ENCODE assay signal across 11 mouse cellular contexts in the genomic region with DNA sequence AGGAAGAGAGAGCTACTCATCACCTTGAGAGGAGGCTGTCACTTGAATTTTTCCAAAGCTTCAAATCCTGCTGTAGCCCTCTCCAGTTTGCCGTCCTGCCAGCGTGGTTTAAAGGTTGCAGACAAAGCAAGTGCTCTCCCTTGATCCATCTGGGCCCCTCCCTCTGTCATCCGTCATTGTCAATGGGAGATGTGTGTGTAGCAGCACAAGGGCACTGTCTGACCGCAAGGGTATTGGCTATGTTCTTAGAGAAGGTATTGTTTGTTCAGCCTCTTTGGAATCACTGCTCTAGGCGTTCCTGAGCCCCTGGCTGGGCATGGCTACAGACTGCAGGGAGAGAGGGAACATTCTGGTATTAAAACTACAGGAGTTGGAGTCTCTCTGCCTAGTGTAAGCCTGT.
DNase-seq lines count a peak whose midpoint lies in the region; ATAC-seq and TF ChIP-seq lines count a peak whose summit lies in the region.
"Had no signal": no experiment of that assay in that cellular context is flagged by ENCODE, and none has a peak within 500 bp of the region (broad histone marks: within the 10 kb centered on the region; RNA-seq: fewer than 3 reads in every experiment).

No protein-coding gene starts in this region.

- H3K27me3 ChIP-seq in kidney, embryonic 14.5 days (ENCODE audit: control insufficient read depth, insufficient read depth, low read length): no peaks in the 10 kb centered on the region
- H3K27me3 ChIP-seq in forebrain, embryonic 16.5 days (replicated peaks; ENCODE audit: control insufficient read depth, insufficient read depth, low read length): no peaks in the 10 kb centered on the region
- H3K27me3 ChIP-seq in midbrain, embryonic 15.5 days (replicated peaks): no peaks in the 10 kb centered on the region
- H3K27me3 ChIP-seq in stomach, postnatal 0 days (ENCODE audit: control insufficient read depth, insufficient read depth, low read length): no peaks in the 10 kb centered on the region
- H3K27me3 ChIP-seq in liver, postnatal 0 days (ENCODE audit: insufficient read depth, low read length): no peaks in the 10 kb centered on the region

- H3K9ac ChIP-seq in kidney, embryonic 14.5 days (ENCODE audit: low read depth, low read length): no peak overlapping the region
- no peak overlapping the region for H3K9ac ChIP-seq in forebrain, embryonic 16.5 days (replicated peaks; ENCODE audit: low read depth, low read length)
- H3K9ac ChIP-seq in midbrain, embryonic 15.5 days: no peak overlapping the region
- no peak overlapping the region for H3K9ac ChIP-seq in stomach, postnatal 0 days (ENCODE audit: low read length)
- no peak overlapping the region for H3K9ac ChIP-seq in liver, postnatal 0 days (replicated peaks)

- 0 out of 2 replicates have a peak, but pooled peaks have one; percentile 19 for ATAC-seq in kidney, embryonic 14.5 days (ENCODE audit: low FRiP score, low TSS enrichment)
- no peak for ATAC-seq in forebrain, embryonic 16.5 days
- ATAC-seq in midbrain, embryonic 15.5 days (replicated peaks): peak; percentile 9; the same call in 1 of the 2 replicates
- ATAC-seq in stomach, postnatal 0 days (ENCODE audit: low FRiP score, low TSS enrichment): no peak
- no peak for ATAC-seq in liver, postnatal 0 days

- H3K9me3 ChIP-seq in kidney, embryonic 14.5 days (ENCODE audit: control insufficient read depth, low read length): no peaks in the 10 kb centered on the region
- no peaks in the 10 kb centered on the region for H3K9me3 ChIP-seq in forebrain, embryonic 16.5 days (ENCODE audit: control insufficient read depth, low read length)
- no peaks in the 10 kb centered on the region for H3K9me3 ChIP-seq in midbrain, embryonic 15.5 days
- no peaks in the 10 kb centered on the region for H3K9me3 ChIP-seq in stomach, postnatal 0 days (ENCODE audit: control insufficient read depth, low read length)
- H3K9me3 ChIP-seq in liver, postnatal 0 days (ENCODE audit: low read length): no peaks in the 10 kb centered on the region

- no peak overlapping the region for H3K4me2 ChIP-seq in kidney, embryonic 14.5 days (replicated peaks; ENCODE audit: low read depth, low read length)
- no peak overlapping the region for H3K4me2 ChIP-seq in forebrain, embryonic 16.5 days (ENCODE audit: low read length)
- no peak overlapping the region for H3K4me2 ChIP-seq in midbrain, embryonic 15.5 days
- no peak overlapping the region for H3K4me2 ChIP-seq in stomach, postnatal 0 days (replicated peaks; ENCODE audit: low read depth)
- H3K4me2 ChIP-seq in liver, postnatal 0 days (ENCODE audit: low read depth, low read length): no peak overlapping the region

- H3K36me3 ChIP-seq in kidney, embryonic 14.5 days (ENCODE audit: control insufficient read depth, insufficient read depth, low read length): no peaks in the 10 kb centered on the region
- H3K36me3 ChIP-seq in forebrain, embryonic 16.5 days (ENCODE audit: control insufficient read depth, insufficient read depth): no peaks in the 10 kb centered on the region
- H3K36me3 ChIP-seq in midbrain, embryonic 15.5 days (replicated peaks): no peaks in the 10 kb centered on the region
- H3K36me3 ChIP-seq in stomach, postnatal 0 days (ENCODE audit: control insufficient read depth, insufficient read depth, low read length): no peaks in the 10 kb centered on the region
- no peaks in the 10 kb centered on the region for H3K36me3 ChIP-seq in liver, postnatal 0 days (replicated peaks; ENCODE audit: insufficient read depth, low read length)

- no peak overlapping the region for H3K4me3 ChIP-seq in kidney, embryonic 14.5 days (ENCODE audit: low read length)
- no peak overlapping the region for H3K4me3 ChIP-seq in forebrain, embryonic 16.5 days (replicated peaks; ENCODE audit: low read length)
- no peak overlapping the region for H3K4me3 ChIP-seq in midbrain, embryonic 15.5 days
- H3K4me3 ChIP-seq in stomach, postnatal 0 days (ENCODE audit: low read depth, low read length): no peak overlapping the region
- no peak overlapping the region for H3K4me3 ChIP-seq in liver, postnatal 0 days (ENCODE audit: low read depth, low read length)

- no peak for TF ChIP-seq EP300 in stomach, postnatal 0 days (optimal IDR thresholded peaks at IDR 0.05)
- TF ChIP-seq EP300 in liver, postnatal 0 days (IDR thresholded peaks at IDR 0.05; ENCODE audit: low read depth): no peak

- WGBS in kidney, embryonic 14.5 days: 28% methylated on average over 5 of the region's 5 CpGs
- WGBS in forebrain, embryonic 16.5 days: 7% methylated on average over 5 of the region's 5 CpGs
- 11% methylated on average over 5 of the region's 5 CpGs for WGBS in midbrain, embryonic 15.5 days
- WGBS in stomach, postnatal 0 days: 29% methylated on average over 5 of the region's 5 CpGs
- WGBS in liver, postnatal 0 days (ENCODE audit: insufficient replicate concordance): 38% methylated on average over 5 of the region's 5 CpGs

- TF ChIP-seq CTCF in stomach, postnatal 0 days (IDR thresholded peaks at IDR 0.05; ENCODE audit: low read depth): no peak
- TF ChIP-seq CTCF in liver, postnatal 0 days (IDR thresholded peaks at IDR 0.05; ENCODE audit: low read depth): no peak

- no peak overlapping the region for H3K27ac ChIP-seq in kidney, embryonic 14.5 days (ENCODE audit: low read depth, low read length)
- 0 out of 2 replicates have a peak overlapping the region, but pooled peaks have one; percentile 12 for H3K27ac ChIP-seq in forebrain, embryonic 16.5 days (ENCODE audit: low read length)
- peak overlapping the region; percentile 70; the same call in 1 of the 2 replicates for H3K27ac ChIP-seq in midbrain, embryonic 15.5 days
- no peak overlapping the region for H3K27ac ChIP-seq in stomach, postnatal 0 days (replicated peaks)
- H3K27ac ChIP-seq in liver, postnatal 0 days (ENCODE audit: low read depth): no peak overlapping the region

- no peak for DNase-seq in kidney, adult 11 months
- peak; percentile 23 for DNase-seq in adrenal gland, postnatal 25 days
- no peak for DNase-seq in stomach, postnatal 0 days (ENCODE audit: low spot score)
- DNase-seq in gastrocnemius, postnatal 25 days: no peak
- no peak for DNase-seq in liver, postnatal 0 days
- DNase-seq: cerebellum, adult 8-10 months; heart, postnatal 10 days; kidney, postnatal 36 days had no signal

- peaks cover 44% of the 10 kb centered on the region for H3K4me1 ChIP-seq in kidney, embryonic 14.5 days (ENCODE audit: control insufficient read depth, insufficient read depth, low read length)
- H3K4me1 ChIP-seq in forebrain, embryonic 16.5 days (replicated peaks; ENCODE audit: control insufficient read depth, insufficient read depth, low read length): peaks cover 67% of the 10 kb centered on the region
- H3K4me1 ChIP-seq in midbrain, embryonic 15.5 days: peaks cover 70% of the 10 kb centered on the region
- peaks cover 11% of the 10 kb centered on the region for H3K4me1 ChIP-seq in stomach, postnatal 0 days (replicated peaks; ENCODE audit: control insufficient read depth, insufficient read depth)
- no peaks in the 10 kb centered on the region for H3K4me1 ChIP-seq in liver, postnatal 0 days (ENCODE audit: insufficient read depth)

Comparison
In these comparisons a context has a peak if more than half of its experiments do, and no peak if none do; other contexts are left out.
1. ATAC-seq: peak in kidney, embryonic 14.5 days (single experiment) and midbrain, embryonic 15.5 days (single experiment); none in forebrain, embryonic 16.5 days (single experiment), stomach, postnatal 0 days (single experiment) and liver, postnatal 0 days (single experiment).
2. H3K27ac ChIP-seq: peak in forebrain, embryonic 16.5 days (single experiment) and midbrain, embryonic 15.5 days (single experiment); none in kidney, embryonic 14.5 days (single experiment), stomach, postnatal 0 days (single experiment) and liver, postnatal 0 days (single experiment).